ENCODE assay signal across 30 mouse cellular contexts in genomic region chr4:111529996-111530395, GRCm38 (mm10).
A peak's percentile ranks its signal among the peaks of the same experiment; 100 is the strongest.
DNase-seq lines count a peak whose midpoint lies in the region; ATAC-seq and TF ChIP-seq lines count a peak whose summit lies in the region.
"Had no signal": no experiment of that assay in that cellular context is flagged by ENCODE, and none has a peak within 500 bp of the region (broad histone marks: within the 10 kb centered on the region; RNA-seq: fewer than 3 reads in every experiment).

No protein-coding gene starts in this region.

- H3K36me3 ChIP-seq in erythroblast, embryonic 14.5 days (ENCODE audit: control insufficient read depth) = no peaks in the 10 kb centered on the region
- no peaks in the 10 kb centered on the region for H3K36me3 ChIP-seq in hindbrain, embryonic 16.5 days (ENCODE audit: control insufficient read depth, insufficient read depth, low read length)
- no peaks in the 10 kb centered on the region for H3K36me3 ChIP-seq in hindbrain, embryonic 13.5 days
- H3K36me3 ChIP-seq in liver, embryonic 14.5 days (replicated peaks; ENCODE audit: control insufficient read depth, insufficient read depth, low read depth) = no peaks in the 10 kb centered on the region
- H3K36me3 ChIP-seq in liver, postnatal 0 days (replicated peaks; ENCODE audit: insufficient read depth, low read length) = no peaks in the 10 kb centered on the region
- no peaks in the 10 kb centered on the region for H3K36me3 ChIP-seq in liver, embryonic 15.5 days (replicated peaks)
- H3K36me3 ChIP-seq: embryonic facial prominence, embryonic 15.5 days; forebrain, embryonic 10.5 days; G1E; heart, embryonic 12.5 days; heart, embryonic 15.5 days; hindbrain, embryonic 12.5 days had no signal

- H3K9ac ChIP-seq in hindbrain, embryonic 16.5 days (ENCODE audit: low read depth, low read length) = no peak overlapping the region
- H3K9ac ChIP-seq in hindbrain, embryonic 13.5 days = no peak overlapping the region
- no peak overlapping the region; the same call in 1 of the 2 replicates for H3K9ac ChIP-seq in liver, embryonic 14.5 days (replicated peaks)
- no peak overlapping the region for H3K9ac ChIP-seq in liver, postnatal 0 days (replicated peaks)
- no peak overlapping the region for H3K9ac ChIP-seq in liver, embryonic 15.5 days
- H3K9ac ChIP-seq: embryonic facial prominence, embryonic 15.5 days; forebrain, embryonic 13.5 days; heart, embryonic 12.5 days; heart, embryonic 15.5 days; hindbrain, embryonic 12.5 days had no signal

- peak overlapping the region; percentile 36 for H3K4me3 ChIP-seq in erythroblast, embryonic 14.5 days (replicated peaks)
- H3K4me3 ChIP-seq in hindbrain, embryonic 16.5 days (ENCODE audit: low read length) = no peak overlapping the region
- no peak overlapping the region for H3K4me3 ChIP-seq in hindbrain, embryonic 13.5 days
- H3K4me3 ChIP-seq in liver, embryonic 14.5 days (ENCODE audit: insufficient read depth in 1 of 2, low read depth in 2 of 2, low read length in 2 of 2) = no peak overlapping the region
- H3K4me3 ChIP-seq in liver, postnatal 0 days (ENCODE audit: low read depth, low read length) = no peak overlapping the region
- no peak overlapping the region for H3K4me3 ChIP-seq in liver, embryonic 15.5 days (replicated peaks)
- H3K4me3 ChIP-seq: embryonic facial prominence, embryonic 15.5 days; forebrain, embryonic 10.5 days; forebrain, embryonic 13.5 days; heart, embryonic 12.5 days; heart, embryonic 15.5 days; hindbrain, embryonic 12.5 days had no signal

- TF ChIP-seq CTCF in liver, embryonic 14.5 days (IDR thresholded peaks at IDR 0.05; ENCODE audit: low read depth) = no peak
- TF ChIP-seq CTCF in liver, postnatal 0 days (IDR thresholded peaks at IDR 0.05; ENCODE audit: low read depth) = no peak

- no peak for ATAC-seq in erythroblast, adult 5-6 weeks (replicated peaks; ENCODE audit: low FRiP score, poor library complexity, severe bottlenecking)
- peak; percentile 40; the same call in 1 of the 2 replicates for ATAC-seq in hindbrain, embryonic 16.5 days
- no peak for ATAC-seq in hindbrain, embryonic 13.5 days (ENCODE audit: low FRiP score)
- peak; percentile 42; the same call in 1 of the 2 replicates for ATAC-seq in liver, embryonic 14.5 days (ENCODE audit: insufficient read depth)
- ATAC-seq in liver, postnatal 0 days = no peak
- ATAC-seq in liver, embryonic 15.5 days (ENCODE audit: insufficient read depth) = no peak; the same call in 1 of the 2 replicates
- ATAC-seq: forebrain, embryonic 13.5 days; forebrain, embryonic 16.5 days; hindbrain, postnatal 0 days; inflammation-experienced regulatory T-cells, adult 6 months had no signal

- H3K4me2 ChIP-seq in hindbrain, embryonic 16.5 days (ENCODE audit: low read length) = no peak overlapping the region
- H3K4me2 ChIP-seq in hindbrain, embryonic 13.5 days = no peak overlapping the region
- H3K4me2 ChIP-seq in liver, embryonic 14.5 days (ENCODE audit: low read depth) = peak overlapping the region; percentile 57
- no peak overlapping the region for H3K4me2 ChIP-seq in liver, postnatal 0 days (ENCODE audit: low read depth, low read length)
- peak overlapping the region; percentile 43 for H3K4me2 ChIP-seq in liver, embryonic 15.5 days
- H3K4me2 ChIP-seq: embryonic facial prominence, embryonic 15.5 days; forebrain, embryonic 13.5 days; heart, embryonic 12.5 days; heart, embryonic 15.5 days; hindbrain, embryonic 12.5 days had no signal

- no peak overlapping the region for H3K27ac ChIP-seq in hindbrain, embryonic 16.5 days (ENCODE audit: low read depth, low read length)
- H3K27ac ChIP-seq in hindbrain, embryonic 13.5 days = no peak overlapping the region
- H3K27ac ChIP-seq in liver, embryonic 14.5 days = peak overlapping the region; percentile 17
- no peak overlapping the region for H3K27ac ChIP-seq in liver, postnatal 0 days (ENCODE audit: low read depth)
- peak overlapping the region; percentile 72 for H3K27ac ChIP-seq in liver, embryonic 15.5 days (replicated peaks)
- H3K27ac ChIP-seq: embryonic facial prominence, embryonic 15.5 days; forebrain, embryonic 10.5 days; forebrain, embryonic 13.5 days; heart, embryonic 15.5 days; hindbrain, embryonic 12.5 days; hindbrain, postnatal 0 days had no signal

- H3K27me3 ChIP-seq in erythroblast, embryonic 14.5 days (ENCODE audit: control insufficient read depth) = no peaks in the 10 kb centered on the region; the same call in 1 of the 2 replicates
- no peaks in the 10 kb centered on the region for H3K27me3 ChIP-seq in hindbrain, embryonic 16.5 days (replicated peaks; ENCODE audit: control insufficient read depth, insufficient read depth, low read length)
- H3K27me3 ChIP-seq in hindbrain, embryonic 13.5 days = no peaks in the 10 kb centered on the region
- no peaks in the 10 kb centered on the region for H3K27me3 ChIP-seq in liver, embryonic 14.5 days (ENCODE audit: control insufficient read depth, insufficient read depth, low read length)
- no peaks in the 10 kb centered on the region for H3K27me3 ChIP-seq in liver, postnatal 0 days (ENCODE audit: insufficient read depth, low read length)
- no peaks in the 10 kb centered on the region for H3K27me3 ChIP-seq in liver, embryonic 15.5 days
- H3K27me3 ChIP-seq: CH12.LX; embryonic facial prominence, embryonic 15.5 days; forebrain, embryonic 13.5 days; heart, embryonic 12.5 days; heart, embryonic 15.5 days; hindbrain, embryonic 12.5 days had no signal

- 77% methylated on average over 4 of the region's 4 CpGs for WGBS in hindbrain, embryonic 16.5 days
- WGBS in hindbrain, embryonic 13.5 days = 83% methylated on average over 4 of the region's 4 CpGs
- WGBS in liver, embryonic 14.5 days (ENCODE audit: insufficient replicate concordance) = 44% methylated on average over 4 of the region's 4 CpGs
- 62% methylated on average over 4 of the region's 4 CpGs for WGBS in liver, postnatal 0 days (ENCODE audit: insufficient replicate concordance)
- 54% methylated on average over 4 of the region's 4 CpGs for WGBS in liver, embryonic 15.5 days (ENCODE audit: insufficient replicate concordance)

- no peaks in the 10 kb centered on the region for H3K9me3 ChIP-seq in erythroblast, embryonic 14.5 days (ENCODE audit: control insufficient read depth, low read length)
- no peaks in the 10 kb centered on the region for H3K9me3 ChIP-seq in hindbrain, embryonic 16.5 days (ENCODE audit: control insufficient read depth, low read length)
- no peaks in the 10 kb centered on the region for H3K9me3 ChIP-seq in hindbrain, embryonic 13.5 days
- H3K9me3 ChIP-seq in liver, embryonic 14.5 days (ENCODE audit: control insufficient read depth, low read length) = no peaks in the 10 kb centered on the region
- H3K9me3 ChIP-seq in liver, postnatal 0 days (ENCODE audit: low read length) = no peaks in the 10 kb centered on the region
- H3K9me3 ChIP-seq in liver, embryonic 15.5 days (replicated peaks) = no peaks in the 10 kb centered on the region
- H3K9me3 ChIP-seq: embryonic facial prominence, embryonic 15.5 days; forebrain, embryonic 10.5 days; forebrain, embryonic 13.5 days; heart, embryonic 12.5 days; heart, embryonic 15.5 days; hindbrain, embryonic 12.5 days had no signal

- TF ChIP-seq EP300 in liver, embryonic 14.5 days (IDR thresholded peaks at IDR 0.05; ENCODE audit: low read depth) = no peak
- no peak for TF ChIP-seq EP300 in liver, postnatal 0 days (IDR thresholded peaks at IDR 0.05; ENCODE audit: low read depth)

- peaks cover 41% of the 10 kb centered on the region for H3K4me1 ChIP-seq in erythroblast, embryonic 14.5 days (ENCODE audit: control insufficient read depth)
- H3K4me1 ChIP-seq in hindbrain, embryonic 16.5 days (ENCODE audit: control insufficient read depth, insufficient read depth, low read depth, low read length) = no peaks in the 10 kb centered on the region
- peaks cover 3% of the 10 kb centered on the region; the same call in 1 of the 2 replicates for H3K4me1 ChIP-seq in hindbrain, embryonic 13.5 days (replicated peaks)
- peaks cover 15 to 25% of the 10 kb centered on the region in 2 experiments for H3K4me1 ChIP-seq in liver, embryonic 14.5 days (replicated peaks; ENCODE audit: control insufficient read depth in 2 of 2, insufficient read depth in 2 of 2, low read length in 1 of 2)
- no peaks in the 10 kb centered on the region for H3K4me1 ChIP-seq in liver, postnatal 0 days (ENCODE audit: insufficient read depth)
- H3K4me1 ChIP-seq in liver, embryonic 15.5 days (replicated peaks) = peaks cover 31% of the 10 kb centered on the region
- H3K4me1 ChIP-seq: forebrain, embryonic 10.5 days; forebrain, embryonic 13.5 days; hindbrain, embryonic 12.5 days had no signal

- no peak for DNase-seq in liver, embryonic 14.5 days (ENCODE audit: low read depth in 3 of 3, low spot score in 3 of 3)
- no peak for DNase-seq in liver, postnatal 0 days
- DNase-seq in urinary bladder, adult 2 months (ENCODE audit: low spot score) = no peak
- DNase-seq: adrenal gland, adult 2 months; adrenal gland, postnatal 14 days; B cell, adult 2 months; cerebellum, adult 11 months; cerebellum, adult 8-10 months; cerebellum, postnatal 10 days; cerebellum, postnatal 36 days; embryo, embryonic 11 days; gastrocnemius, postnatal 10 days; gastrocnemius, postnatal 36 days; heart, postnatal 10 days had no signal

Comparison
In these comparisons a context has a peak if more than half of its experiments do, and no peak if none do; other contexts are left out.
1. ATAC-seq: peak in hindbrain, embryonic 16.5 days (single experiment) and liver, embryonic 14.5 days (single experiment); none in erythroblast, adult 5-6 weeks (single experiment), hindbrain, embryonic 13.5 days (single experiment), liver, postnatal 0 days (single experiment) and liver, embryonic 15.5 days (single experiment).
2. H3K27ac ChIP-seq: peak in liver, embryonic 14.5 days (single experiment) and liver, embryonic 15.5 days (single experiment); none in hindbrain, embryonic 16.5 days (single experiment), hindbrain, embryonic 13.5 days (single experiment) and liver, postnatal 0 days (single experiment).
3. H3K4me2 ChIP-seq: peak in liver, embryonic 14.5 days (single experiment) and liver, embryonic 15.5 days (single experiment); none in hindbrain, embryonic 16.5 days (single experiment), hindbrain, embryonic 13.5 days (single experiment) and liver, postnatal 0 days (single experiment).